Mouse (Mus musculus) heart, embryonic 12.5 days (tissue): ENCODE measurements around the gene Pebp1. TPM values are rescaled to one million over a fixed set of nuclear protein-coding genes. Genes with fewer than 3 reads are reported as not detected.
A peak's percentile ranks its signal among the peaks of the same experiment; 100 is the strongest.

Experiments used
- ATAC-seq: fragments of 200-750 bp; cut with Nextera tagmentation; 2 replicates; pipeline ENCODE4 v1.8.0; 2017; ENCODE audit warnings: moderate TSS enrichment, moderate library complexity; ENCODE audit not compliant: insufficient number of reproducible peaks, low FRiP score
- H3K27ac ChIP-seq: fragments of 300-500 bp; sonication (generic); 2 replicates; pipeline ENCODE4 v1.5.1; 2016; ENCODE audit warnings: mild to moderate bottlenecking, moderate library complexity; ENCODE audit not compliant: poor library complexity, severe bottlenecking
- H3K27me3 ChIP-seq: fragments of 300-500 bp; sonication (generic); replicated peaks from 2 replicates; pipeline ENCODE4 v1.6.1; 2016; ENCODE audit warnings: mild to moderate bottlenecking, moderate library complexity
- H3K36me3 ChIP-seq: fragments of 300-500 bp; sonication (generic); 2 replicates; pipeline ENCODE4 v1.6.1; 2016; ENCODE audit warnings: mild to moderate bottlenecking, moderate library complexity
- H3K4me1 ChIP-seq: fragments of 300-500 bp; sonication (generic); replicated peaks from 2 replicates; pipeline ENCODE4 v1.6.1; 2016; ENCODE audit warnings: mild to moderate bottlenecking
- H3K4me2 ChIP-seq: fragments of 300-500 bp; sonication (generic); 2 replicates; pipeline ENCODE4 v1.6.1; 2016; ENCODE audit warnings: mild to moderate bottlenecking, moderate library complexity
- H3K4me3 ChIP-seq: fragments of 300-500 bp; sonication (generic); 2 replicates; pipeline ENCODE4 v1.5.1; 2016; ENCODE audit warnings: mild to moderate bottlenecking
- H3K9ac ChIP-seq: fragments of 300-500 bp; sonication (generic); 2 replicates; pipeline ENCODE4 v1.6.1; 2016; ENCODE audit warnings: mild to moderate bottlenecking, moderate library complexity
- H3K9me3 ChIP-seq: fragments of 300-500 bp; sonication (generic); replicated peaks from 2 replicates; pipeline ENCODE4 v1.6.1; 2016; ENCODE audit warnings: mild to moderate bottlenecking, moderate library complexity
- WGBS: fragments of 180-500 bp; shearing (Covaris S2); methylation state at CpG from one replicate; pipeline ENCODE4 v1.1.7; 2016; 5-methylcytosine and 5-hydroxymethylcytosine counted together
- polyA plus RNA-seq: library from polyadenylated mRNA; unstranded; fragments of >200 nt; fragmentation: Nextera tagmentation; extraction: Ambion mirVana; gene quantifications from 2 replicates; pipeline ENCODE4 v1.2.1, GENCODE M21; 2016

The Pebp1 gene
- polyA plus RNA-seq: 516 and 534 TPM in 2 replicates

- peaks cover 34% of the 10 kb centered on the region for H3K4me1 ChIP-seq
- whole genome bisulfite sequencing: under 1% methylated on average over 75 of the region's 77 CpGs
- H3K4me3 ChIP-seq: peak within 1 kb of the TSS; percentile 75
- peak within 1 kb of the TSS; percentile 92 for H3K9ac ChIP-seq
- no peaks in the 10 kb centered on the region for H3K27me3 ChIP-seq
- peaks cover 4% of the 10 kb centered on the region; the same call in 1 of the 2 replicates for H3K9me3 ChIP-seq
- peak within 1 kb of the TSS; percentile 89 for H3K4me2 ChIP-seq
- peak; percentile 98 for ATAC-seq
- peak within 1 kb of the TSS; percentile 63 for H3K27ac ChIP-seq
- peaks cover 33% of the 10 kb centered on the region for H3K36me3 ChIP-seq
Observed at GRCm38 (mm10) chr5:117286831-117287822, at the start of gene Pebp1. Gene Pebp1 (minus strand): TSS chr5:117287625.

- ATAC-seq: no peak
- Histone ChIP-seq H3K4me3 (no peak overlapping the region), H3K36me3 (peaks cover 15% of the 10 kb centered on the region), H3K4me2 (no peak overlapping the region), H3K9ac (no peak overlapping the region), H3K4me1 (no peaks in the 10 kb centered on the region), H3K27ac (no peak overlapping the region), H3K9me3 (peaks cover 7% of the 10 kb centered on the region), H3K27me3 (0 out of 2 replicates have a peak, but pooled peaks cover 3% of the 10 kb centered on the region)
- WGBS: 82% methylated on average over 7 of the region's 7 CpGs
Observed at GRCm38 (mm10) chr5:117330457-117330856, 43.0 kb upstream of the Pebp1 start.

GRCm38 (mm10) chr5:117326408-117326807 lies 39.0 kb upstream of the Pebp1 start:
- H3K9ac ChIP-seq: no peak overlapping the region

DNA sequence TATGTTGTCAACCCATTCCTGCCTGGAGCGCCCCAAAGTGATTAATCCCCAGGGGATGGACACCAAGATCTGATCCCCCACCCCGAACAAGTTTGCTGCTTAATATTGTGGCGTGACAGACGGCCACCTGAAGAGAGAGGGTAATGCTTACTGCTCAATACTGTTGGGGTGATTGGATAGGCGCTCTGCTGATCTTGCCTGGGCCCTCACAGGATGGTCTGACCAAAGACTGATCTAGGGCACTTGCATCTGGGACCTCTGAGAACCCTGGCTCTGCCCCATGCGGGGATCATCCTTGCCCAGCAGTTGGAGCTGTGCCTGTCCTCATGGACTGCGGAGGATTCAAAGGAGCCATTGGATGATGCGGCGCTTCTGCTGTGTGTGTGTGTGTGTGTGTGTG lies 36.3 kb upstream of the Pebp1 start:
- Histone ChIP-seq H3K27me3 (no peaks in the 10 kb centered on the region), H3K36me3 (peaks cover 12% of the 10 kb centered on the region; the same call in 1 of the 2 replicates), H3K27ac (no peak overlapping the region), H3K4me2 (no peak overlapping the region), H3K4me1 (0 out of 2 replicates have a peak, but pooled peaks cover 5% of the 10 kb centered on the region), H3K9me3 (no peaks in the 10 kb centered on the region), H3K9ac (no peak overlapping the region), H3K4me3 (no peak overlapping the region)
- WGBS: 75% methylated on average over 9 of the region's 9 CpGs
- no peak for ATAC-seq

More at GRCm38 (mm10) chr5:117326408-117326807, 39.0 kb upstream of the Pebp1 start:
- no peak for ATAC-seq
- H3K27me3 ChIP-seq: 0 out of 2 replicates have a peak, but pooled peaks cover 3% of the 10 kb centered on the region
- H3K36me3 ChIP-seq: peaks cover 12% of the 10 kb centered on the region; the same call in 1 of the 2 replicates
- no peak overlapping the region for H3K4me3 ChIP-seq
- H3K27ac ChIP-seq: no peak overlapping the region
- H3K4me1 ChIP-seq: no peaks in the 10 kb centered on the region
- H3K9me3 ChIP-seq: no peaks in the 10 kb centered on the region
- H3K4me2 ChIP-seq: no peak overlapping the region
- 56% methylated on average over 6 of the region's 6 CpGs for WGBS

GRCm38 (mm10) chr5:117318741-117319629 lies 31.6 kb upstream of the Pebp1 start, which contains the start of gene Vsig10:
Gene Vsig10 (plus strand): TSS chr5:117319083.
- WGBS: under 1% methylated on average over 77 of the region's 81 CpGs
- Histone ChIP-seq H3K36me3 (no peaks in the 10 kb centered on the region), H3K4me1 (peaks cover 18% of the 10 kb centered on the region), H3K9ac (peak within 1 kb of the TSS; percentile 87), H3K4me2 (peak within 1 kb of the TSS; percentile 93), H3K27ac (peak within 1 kb of the TSS; percentile 50), H3K27me3 (no peaks in the 10 kb centered on the region), H3K9me3 (no peaks in the 10 kb centered on the region), H3K4me3 (peak within 1 kb of the TSS; percentile 67)
- ATAC-seq: peak; percentile 74

GRCm38 (mm10) chr5:117314587-117315428 lies 27.4 kb upstream of the Pebp1 start:
- H3K36me3 ChIP-seq: no peaks in the 10 kb centered on the region
- no peak overlapping the region for H3K4me3 ChIP-seq
- H3K27ac ChIP-seq: no peak overlapping the region
- WGBS: 19% methylated on average over 9 of the region's 9 CpGs
- H3K9ac ChIP-seq: peak overlapping the region; percentile 3; the same call in 1 of the 2 replicates
- no peaks in the 10 kb centered on the region for H3K9me3 ChIP-seq
- ATAC-seq: no peak
- peak overlapping the region; percentile 15; the same call in 1 of the 2 replicates for H3K4me2 ChIP-seq
- no peaks in the 10 kb centered on the region for H3K27me3 ChIP-seq
- peaks cover 18% of the 10 kb centered on the region for H3K4me1 ChIP-seq

DNA sequence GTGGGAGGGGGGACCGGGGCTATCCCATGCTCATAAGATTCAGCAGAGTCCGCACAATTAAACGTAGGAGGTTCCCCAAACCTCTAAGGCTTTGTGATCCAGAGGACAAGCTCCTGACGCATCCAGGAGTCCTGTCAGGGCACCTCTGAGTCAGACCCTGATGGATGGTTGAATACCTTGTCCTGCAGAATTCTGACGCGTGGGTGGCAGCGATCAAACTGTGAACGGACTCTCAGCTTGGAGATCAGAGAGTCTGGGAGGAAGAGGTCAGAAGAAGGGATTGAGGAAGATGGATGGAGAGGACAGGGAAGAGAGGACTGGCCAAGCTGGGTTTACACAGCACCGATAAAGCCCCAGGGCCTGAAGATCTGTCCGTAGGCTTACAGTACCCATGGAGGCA lies 26.5 kb upstream of the Pebp1 start:
- no peak for ATAC-seq
- Histone ChIP-seq H3K4me3 (peak overlapping the region; percentile 35), H3K9me3 (no peaks in the 10 kb centered on the region), H3K27ac (no peak overlapping the region), H3K4me1 (peaks cover 18% of the 10 kb centered on the region), H3K27me3 (no peaks in the 10 kb centered on the region), H3K9ac (no peak overlapping the region), H3K4me2 (peak overlapping the region; percentile 60), H3K36me3 (no peaks in the 10 kb centered on the region)
- WGBS: 33% methylated on average over 10 of the region's 10 CpGs

DNA sequence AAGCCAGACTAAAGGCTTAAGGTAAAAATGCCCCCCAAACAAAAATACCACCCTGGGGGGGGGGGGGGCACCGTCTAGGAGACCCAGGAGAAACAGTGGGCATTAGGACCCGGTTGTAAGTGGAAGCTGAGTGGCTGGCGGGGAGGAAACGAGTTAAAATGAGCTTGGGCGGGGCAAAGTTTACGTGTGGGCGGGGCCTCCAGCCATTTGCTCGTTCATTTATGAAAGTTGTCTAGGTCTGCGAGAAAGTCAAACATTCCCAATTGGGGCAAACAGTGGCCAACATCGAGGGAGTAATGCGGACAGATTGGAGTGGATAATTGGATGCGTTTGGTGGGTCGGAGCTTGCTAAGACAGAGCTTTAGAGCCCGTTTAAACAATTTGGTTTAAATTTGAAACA lies 26.0 kb upstream of the Pebp1 start:
- 11% methylated on average over 14 of the region's 14 CpGs for WGBS
- Histone ChIP-seq H3K4me2 (peak overlapping the region; percentile 60), H3K27me3 (no peaks in the 10 kb centered on the region), H3K9me3 (no peaks in the 10 kb centered on the region), H3K9ac (no peak overlapping the region), H3K4me3 (peak overlapping the region; percentile 35), H3K36me3 (no peaks in the 10 kb centered on the region), H3K4me1 (peaks cover 18% of the 10 kb centered on the region), H3K27ac (no peak overlapping the region)
- no peak for ATAC-seq

GRCm38 (mm10) chr5:117307699-117308098 lies 20.3 kb upstream of the Pebp1 start:
- no peaks in the 10 kb centered on the region for H3K36me3 ChIP-seq
- WGBS: 24% methylated on average over 11 of the region's 11 CpGs
- H3K9ac ChIP-seq: no peak overlapping the region
- H3K9me3 ChIP-seq: 0 out of 2 replicates have a peak, but pooled peaks cover 3% of the 10 kb centered on the region
- H3K27ac ChIP-seq: no peak overlapping the region
- H3K27me3 ChIP-seq: no peaks in the 10 kb centered on the region
- no peak overlapping the region for H3K4me2 ChIP-seq
- peaks cover 16% of the 10 kb centered on the region for H3K4me1 ChIP-seq
- no peak overlapping the region for H3K4me3 ChIP-seq
- ATAC-seq: 0 out of 2 replicates have a peak, but pooled peaks have one; percentile 25

DNA sequence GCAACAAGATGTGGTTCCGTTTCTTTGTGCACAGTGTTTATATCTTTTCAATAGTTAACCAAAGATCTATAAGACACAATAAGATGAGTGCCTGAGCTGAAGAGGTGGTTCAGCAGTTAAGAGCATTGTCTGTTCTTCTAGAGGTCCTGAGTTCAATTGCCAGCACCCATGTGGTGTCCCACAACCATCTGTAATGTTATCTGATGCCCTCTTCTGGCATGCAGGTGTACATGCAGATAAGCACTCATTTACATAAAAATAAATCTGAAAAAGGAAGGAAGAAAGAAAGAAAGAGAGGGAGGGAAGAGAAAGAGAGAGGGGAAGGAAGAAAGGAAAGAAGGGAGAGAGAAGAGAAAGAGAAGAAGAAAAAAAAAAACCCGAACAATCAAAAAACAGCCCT lies 19.4 kb upstream of the Pebp1 start:
- 85% methylated on average over 2 of the region's 2 CpGs for WGBS
- Histone ChIP-seq H3K27ac (no peak overlapping the region), H3K4me1 (peaks cover 17% of the 10 kb centered on the region), H3K9me3 (0 out of 2 replicates have a peak, but pooled peaks cover 3% of the 10 kb centered on the region), H3K27me3 (no peaks in the 10 kb centered on the region), H3K4me3 (no peak overlapping the region), H3K9ac (no peak overlapping the region), H3K36me3 (no peaks in the 10 kb centered on the region), H3K4me2 (no peak overlapping the region)
- no peak for ATAC-seq
